Mouse (Mus musculus): Measurements from ENCODE around the gene Aldh16a1.
A peak's percentile ranks its signal among the peaks of the same experiment; 100 is the strongest.
"Not testable (repeated sequence)": the region's sequence is repeated elsewhere in the genome, so short reads cannot be mapped to it uniquely, and the experiment has no call there.

Gene Aldh16a1

GRCm38 (mm10) chr7:45179469-45179868, 25.1 kb upstream of the Aldh16a1 start, which contains the start of gene Gfy:
Gene Gfy, minus strand, starts transcription at chr7:45179569.
- no peak for DNase-seq (ENCODE audit: low read depth, low spot score)

DNA sequence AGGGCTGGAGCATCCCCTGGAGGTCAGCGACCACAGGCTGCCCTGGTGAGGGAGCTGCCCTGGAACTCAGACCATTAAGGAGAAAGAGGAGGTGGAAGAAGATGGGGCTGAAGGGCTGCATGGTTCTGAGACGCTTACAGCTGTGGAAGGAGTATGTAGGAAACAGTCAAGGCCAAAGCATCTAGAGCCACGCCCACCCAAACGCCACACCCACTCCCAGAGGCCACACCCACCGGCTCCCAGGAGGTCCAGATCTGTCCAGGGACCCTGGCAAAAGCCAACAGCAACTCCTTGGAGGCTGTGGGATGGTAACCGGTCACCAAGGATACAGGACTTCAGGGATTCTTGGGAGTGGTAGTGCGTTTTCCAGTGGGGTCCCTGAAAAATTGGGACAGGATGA, 24.2 kb upstream of the Aldh16a1 start:
- no peak for DNase-seq (ENCODE audit: low read depth, low spot score)

DNA sequence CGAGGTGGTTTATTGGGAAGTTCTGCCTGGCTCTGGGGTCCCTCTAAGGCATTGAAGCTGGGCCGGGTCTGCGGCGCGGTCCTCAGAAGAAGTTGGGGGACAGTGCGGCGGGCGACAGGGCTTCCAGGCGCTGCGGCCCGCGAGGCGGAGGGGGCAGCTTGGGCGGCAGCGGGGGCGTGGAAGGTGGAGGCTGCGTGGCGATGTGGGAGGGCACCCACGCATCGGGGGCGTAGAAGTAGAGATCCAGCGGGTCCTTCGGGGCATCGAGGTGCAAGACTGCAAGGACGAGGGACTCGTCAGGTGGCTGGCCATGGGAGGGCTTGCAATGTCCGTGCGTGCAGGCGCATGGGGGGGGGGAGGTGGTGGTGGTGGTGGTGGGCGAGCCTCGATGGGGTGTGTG, 22.0 kb upstream of the Aldh16a1 start:
- no peak for DNase-seq (ENCODE audit: low read depth, low spot score)

DNA sequence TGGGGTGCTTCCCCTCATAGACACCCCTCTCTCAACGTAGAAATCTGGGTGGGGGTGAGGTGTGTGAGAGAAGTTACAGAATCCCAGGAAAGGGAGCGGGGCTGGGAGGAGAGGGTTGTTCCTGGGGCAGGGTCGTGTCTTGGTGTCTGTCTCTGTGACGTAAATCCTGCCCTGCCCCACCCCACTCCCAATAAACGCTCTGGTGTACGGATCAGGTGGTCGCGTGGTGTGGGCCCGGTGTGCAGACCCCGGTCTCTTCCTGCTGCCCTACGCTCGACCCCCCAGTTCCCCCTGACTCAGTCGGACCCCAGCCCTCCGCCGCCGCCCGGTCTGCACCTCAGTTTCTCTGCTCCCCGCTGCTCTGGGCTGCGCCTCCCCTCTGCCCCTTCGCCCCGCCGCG, 21.5 kb upstream of the Aldh16a1 start:
- DNase-seq (ENCODE audit: low read depth, low spot score) = no peak

DNA sequence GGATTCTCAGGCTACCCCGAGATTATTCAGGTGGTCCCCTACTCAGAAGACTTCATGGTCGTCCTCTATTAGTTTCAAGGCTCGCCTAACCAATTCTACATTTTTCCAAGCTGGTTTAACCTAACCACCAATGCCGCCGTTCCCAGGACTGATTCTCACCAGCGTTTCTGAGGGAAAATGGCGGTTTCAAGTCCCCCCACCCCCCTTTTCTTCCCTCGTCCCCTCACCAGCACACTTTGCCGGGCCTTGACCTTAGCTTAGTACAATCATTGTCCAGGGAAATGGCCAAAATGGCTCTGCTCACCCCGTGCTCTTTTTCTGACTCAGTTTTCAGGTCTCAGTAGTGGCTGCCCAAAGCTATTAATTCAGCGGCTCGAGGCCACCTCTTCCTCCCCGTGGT, 21.0 kb upstream of the Aldh16a1 start:
- no peak for DNase-seq (ENCODE audit: low read depth, low spot score)

DNA sequence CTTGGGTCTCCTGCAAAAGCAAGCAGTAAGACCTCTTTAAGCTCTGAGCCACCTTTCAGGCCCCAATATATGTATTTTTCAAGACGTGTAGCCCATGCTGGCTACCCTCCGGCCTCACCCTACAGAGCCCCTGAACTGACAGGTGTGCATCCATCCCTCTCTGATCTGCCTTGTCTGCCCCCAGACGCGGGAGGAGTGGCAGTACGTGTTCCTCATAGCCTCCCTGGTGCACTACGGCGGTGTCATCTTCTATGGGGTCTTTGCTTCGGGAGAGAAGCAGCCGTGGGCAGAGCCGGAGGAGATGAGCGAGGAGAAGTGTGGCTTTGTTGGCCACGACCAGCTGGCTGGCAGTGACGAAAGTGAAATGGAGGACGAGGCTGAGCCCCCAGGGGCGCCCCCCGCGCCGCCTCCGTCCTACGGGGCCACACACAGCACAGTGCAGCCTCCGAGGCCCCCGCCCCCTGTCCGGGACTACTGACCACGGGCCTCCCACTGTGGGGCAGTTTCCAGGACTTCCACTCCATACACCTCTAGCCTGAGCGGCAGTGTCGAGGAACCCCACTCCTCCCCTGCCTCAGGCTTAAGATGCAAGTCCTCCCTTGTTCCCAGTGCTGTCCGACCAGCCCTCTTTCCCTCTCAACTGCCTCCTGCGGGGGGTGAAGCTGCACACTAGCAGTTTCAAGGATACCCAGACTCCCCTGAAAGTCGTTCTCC, 20.3 kb upstream of the Aldh16a1 start:
- DNase-seq (ENCODE audit: low read depth, low spot score) = no peak

DNA sequence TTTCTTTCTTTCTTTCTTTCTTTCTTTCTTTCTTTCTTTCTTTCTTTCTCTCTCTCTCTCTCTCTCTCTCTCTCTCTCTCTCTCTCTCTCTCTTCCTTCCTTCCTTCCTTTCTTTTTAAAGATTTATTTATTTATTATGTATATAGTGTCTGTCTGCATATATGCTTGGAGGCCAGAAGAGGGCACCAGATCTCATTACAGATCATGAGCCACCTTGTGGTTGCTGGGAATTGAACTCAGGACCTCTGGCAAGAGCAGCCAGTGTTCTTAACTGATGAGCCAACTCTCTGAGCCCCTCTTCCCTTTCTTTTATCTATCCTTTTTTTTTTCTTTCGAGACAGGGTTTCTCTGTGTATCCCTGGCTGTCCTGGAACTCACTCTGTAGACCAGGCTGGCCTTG, 19.4 kb upstream of the Aldh16a1 start:
- not testable (repeated sequence) for DNase-seq (ENCODE audit: low read depth, low spot score)

- DNase-seq (ENCODE audit: low read depth, low spot score) = no peak
Observed at GRCm38 (mm10) chr7:45172974-45173373, 18.6 kb upstream of the Aldh16a1 start.

DNA sequence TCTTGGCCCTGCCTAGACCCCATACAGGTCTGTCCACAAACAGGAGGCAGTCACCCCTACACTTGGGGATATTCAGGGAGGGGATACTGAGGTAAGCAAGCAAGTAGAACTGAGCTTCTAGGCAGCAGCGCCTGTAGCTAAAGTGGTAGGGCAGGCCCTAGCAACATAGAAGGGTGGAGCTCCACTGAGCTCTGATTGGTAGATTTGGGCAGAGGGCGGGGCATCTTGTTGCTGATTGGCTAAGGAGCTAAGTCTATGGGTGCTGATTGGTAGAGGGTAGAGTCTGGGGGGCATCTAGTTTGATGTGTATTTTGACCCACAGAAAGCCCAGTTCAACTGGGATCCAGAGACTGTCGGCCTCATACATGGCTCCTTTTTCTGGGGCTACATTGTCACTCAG, 15.1 kb upstream of the Aldh16a1 start:
- DNase-seq (ENCODE audit: low read depth, low spot score) = no peak

DNA sequence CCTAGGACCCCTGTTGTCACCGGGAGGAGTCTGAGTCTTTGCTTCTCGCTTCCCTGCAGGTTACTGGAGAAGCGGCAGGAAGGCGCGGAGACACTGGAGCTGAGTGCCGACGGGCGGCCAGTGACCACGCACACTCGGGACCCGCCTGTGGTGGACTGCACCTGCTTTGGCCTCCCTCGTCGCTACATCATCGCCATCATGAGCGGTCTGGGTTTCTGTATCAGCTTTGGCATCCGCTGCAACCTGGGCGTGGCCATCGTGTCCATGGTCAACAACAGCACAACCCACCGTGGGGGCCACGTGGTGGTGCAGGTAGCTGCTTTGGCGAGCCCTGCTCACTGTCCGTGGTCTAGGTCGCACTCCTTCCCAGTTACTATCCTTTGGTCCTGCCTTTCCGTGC, 14.3 kb upstream of the Aldh16a1 start:
- DNase-seq (ENCODE audit: low read depth, low spot score) = no peak

DNA sequence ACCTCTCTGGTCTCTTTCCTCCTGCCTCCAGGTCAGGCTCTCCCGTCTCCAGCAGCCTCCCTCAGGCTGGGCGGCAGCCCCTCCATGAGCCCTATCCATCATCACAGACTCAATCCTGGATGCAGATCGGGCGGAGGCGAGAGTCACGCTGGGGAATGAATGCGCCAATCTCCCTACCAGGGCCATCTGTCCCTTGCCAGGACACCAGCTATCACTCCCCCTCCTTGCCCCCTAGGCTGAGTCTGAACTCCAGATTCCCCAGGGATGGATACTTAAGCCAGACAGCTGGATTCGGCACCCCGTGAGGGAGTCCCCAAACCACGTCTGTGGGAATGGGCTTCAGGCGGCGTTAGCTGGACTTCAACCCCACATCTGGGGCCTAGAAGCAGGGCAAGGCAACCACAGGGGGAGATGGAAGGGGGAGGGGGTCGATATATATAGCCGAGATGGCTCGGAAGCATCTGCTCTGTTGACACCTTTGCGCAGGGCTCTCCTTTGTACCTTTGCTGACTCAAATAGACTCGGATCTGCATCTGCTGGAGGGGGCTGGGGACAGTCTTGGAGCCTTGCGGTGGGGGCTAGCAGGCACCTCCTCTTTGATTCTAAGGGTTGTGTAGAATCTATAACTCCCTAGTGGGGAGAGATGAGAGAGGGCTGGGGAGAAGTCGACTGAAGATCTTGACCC, 13.5 kb upstream of the Aldh16a1 start:
- no peak for DNase-seq (ENCODE audit: low read depth, low spot score)

DNA sequence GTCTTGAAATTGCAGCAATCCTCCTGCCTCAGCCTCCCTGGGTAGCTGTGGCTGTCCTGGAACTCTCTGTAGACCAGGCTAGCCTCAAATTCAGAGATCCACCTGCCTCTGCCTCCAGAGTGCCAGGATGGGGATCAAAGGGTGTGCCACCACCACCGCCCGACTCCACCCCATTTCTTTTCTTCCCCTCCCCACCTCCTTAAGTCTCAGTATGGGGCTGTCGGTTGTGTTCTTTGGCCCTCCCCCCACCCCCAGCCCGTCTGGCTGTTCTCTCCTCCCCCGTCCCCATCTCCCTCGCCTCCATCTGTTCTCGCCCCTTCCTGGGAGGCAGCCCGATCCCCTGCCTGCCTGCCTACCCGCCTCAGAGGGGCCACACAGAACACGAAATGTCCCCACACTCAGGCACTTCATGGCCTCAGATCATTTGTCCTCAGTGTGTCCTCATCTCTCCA, 12.6 kb upstream of the Aldh16a1 start:
- DNase-seq (ENCODE audit: low read depth, low spot score) = no peak

- DNase-seq (ENCODE audit: low read depth, low spot score) = no peak
Observed at GRCm38 (mm10) chr7:45165701-45166100, 11.3 kb upstream of the Aldh16a1 start.

GRCm38 (mm10) chr7:45164833-45165232, 10.4 kb upstream of the Aldh16a1 start:
- no peak for DNase-seq (ENCODE audit: low read depth, low spot score)

- DNase-seq (ENCODE audit: low read depth, low spot score) = no peak
Observed at GRCm38 (mm10) chr7:45163735-45164490, 9.5 kb upstream of the Aldh16a1 start, which contains the start of gene Slc17a7. Gene Slc17a7, plus strand, starts transcription at chr7:45163949.

DNA sequence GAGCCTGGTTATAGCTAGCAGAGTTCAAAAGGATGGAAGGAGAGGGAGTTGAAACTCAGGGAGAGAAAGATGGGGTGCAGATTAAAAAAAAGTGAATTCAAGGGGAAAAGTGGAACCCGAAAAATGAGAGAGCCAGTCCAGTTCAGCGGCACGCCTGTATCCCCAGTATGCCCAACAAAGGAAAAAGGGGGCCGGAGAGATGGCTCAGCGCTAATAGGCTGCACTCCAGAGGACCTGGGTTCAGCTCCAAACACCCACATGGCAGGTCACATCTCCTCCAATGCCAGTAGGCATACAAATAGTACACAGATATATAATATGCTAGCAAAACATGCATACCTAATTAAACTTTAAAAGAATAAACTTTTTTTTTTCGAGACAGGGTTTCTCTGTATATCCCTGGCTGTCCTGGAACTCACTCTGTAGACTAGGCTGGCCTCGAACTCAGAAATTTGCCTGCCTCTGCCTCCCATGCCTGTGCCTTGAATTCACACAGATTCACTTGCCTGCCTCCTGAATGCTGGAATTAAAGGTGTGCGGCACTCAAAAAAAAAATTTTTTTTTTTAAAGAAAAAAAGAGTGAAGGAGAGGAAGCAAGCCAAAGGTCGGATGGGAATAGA, 8.7 kb upstream of the Aldh16a1 start:
- DNase-seq (ENCODE audit: low read depth, low spot score) = no peak

- no peak for DNase-seq (ENCODE audit: low read depth, low spot score)
Observed at GRCm38 (mm10) chr7:45162551-45162950, 8.2 kb upstream of the Aldh16a1 start.

- DNase-seq (ENCODE audit: low read depth, low spot score) = peak; percentile 75
Observed at GRCm38 (mm10) chr7:45161612-45162473, 7.5 kb upstream of the Aldh16a1 start.

- DNase-seq (ENCODE audit: low read depth, low spot score) = no peak
Observed at GRCm38 (mm10) chr7:45160866-45161265, 6.5 kb upstream of the Aldh16a1 start.

DNA sequence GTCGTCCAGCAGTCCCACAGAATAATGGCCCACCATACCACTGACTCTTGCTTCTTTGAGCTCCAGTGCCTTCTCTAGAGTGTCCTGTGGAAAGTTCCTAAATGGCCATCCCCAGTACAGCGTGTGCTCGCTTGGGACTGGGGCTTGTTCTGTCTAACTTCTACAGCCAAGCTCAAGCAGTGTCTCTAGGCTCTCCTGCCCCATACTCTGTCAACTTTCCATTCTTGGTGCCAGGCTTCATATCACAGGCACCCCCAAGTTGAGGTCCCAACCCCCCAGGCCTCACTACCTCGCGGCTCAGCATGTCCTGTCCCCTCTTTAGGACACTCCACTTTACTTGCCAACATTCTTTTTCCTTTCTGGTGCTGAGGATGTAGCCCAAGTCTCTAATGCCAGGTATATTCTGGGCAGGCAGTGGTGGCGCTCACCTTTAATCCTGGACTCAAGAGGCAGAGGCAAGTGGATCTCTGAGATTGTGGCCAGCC, 6.0 kb upstream of the Aldh16a1 start:
- no peak for DNase-seq (ENCODE audit: low read depth, low spot score)

- no peak for DNase-seq (ENCODE audit: low read depth, low spot score)
Observed at GRCm38 (mm10) chr7:45158991-45159390, 4.6 kb upstream of the Aldh16a1 start.

Data from skeletal muscle tissue, adult 2 months (tissue).